Mouse (Mus musculus): ENCODE data around the gene Atp6v0a4.

GRCm38 (mm10) chr6:38144161-38144998 lies 20.0 kb upstream of the Atp6v0a4 start:
- no peak for TF ChIP-seq USF1 (IDR thresholded peaks at IDR 0.05; ENCODE audit: low read depth)
- TF ChIP-seq MAX (IDR thresholded peaks at IDR 0.05; ENCODE audit: low read depth) = no peak
- TF ChIP-seq E2F4 (IDR thresholded peaks at IDR 0.05; ENCODE audit: insufficient read depth) = no peak
- TF ChIP-seq POLR2AphosphoS2 (IDR thresholded peaks at IDR 0.05; ENCODE audit: insufficient read length, low read depth) = no peak
- TF ChIP-seq TCF12 (IDR thresholded peaks at IDR 0.05; ENCODE audit: insufficient read depth, poor library complexity, severe bottlenecking) = no peak
